Mouse (Mus musculus): ENCODE measurements at regions not wholly inside any gene's neighbourhood (a gene's known extent, or its start where the extent isn't known, plus 50 kb on each side); places are given as distances from the start of the nearest gene placed in this dataset.

- TF ChIP-seq POLR2A (IDR thresholded peaks at IDR 0.05; ENCODE audit: borderline replicate concordance, control insufficient read depth, low read depth, low read length), result no peak
- no peak for TF ChIP-seq CTCF (IDR thresholded peaks at IDR 0.05; ENCODE audit: control insufficient read depth, insufficient read depth, low read length)
These were observed 604.6 kb downstream of the Dcdc2c start for GRCm38 (mm10) chr12:27947646-27948045.

Measured in bone marrow, adult 2 months (tissue).